Mouse (Mus musculus) CH12.LX (cell line): ENCODE measurements at regions not wholly inside any gene's neighbourhood (a gene's known extent, or its start where the extent isn't known, plus 50 kb on each side); places are given as distances from the start of the nearest gene placed in this dataset.

Source experiments
- DNase-seq: peaks from one replicate; pipeline ENCODE4 v3.0.0-alpha.2; 2013; ENCODE audit errors: extremely low read depth
- H3K27ac ChIP-seq: 2 replicates; pipeline ENCODE4 v1.5.1; 2012; ENCODE audit warnings: low read depth, mild to moderate bottlenecking, control low read depth, moderate library complexity; ENCODE audit not compliant: insufficient read depth
- H3K27me3 ChIP-seq: replicated peaks from 2 replicates; pipeline ENCODE3; 2012; ENCODE audit warnings: inconsistent platforms
- H3K36me3 ChIP-seq, 2 experiments: replicated peaks in 1 of 2; 2 replicates each; pipeline versions ENCODE3 to v1.6.1; 2012; ENCODE audit warnings: inconsistent platforms in 1 of 2, low read length in 1 of 2, mild to moderate bottlenecking in 1 of 2, mixed read lengths in 1 of 2, moderate library complexity in 1 of 2; ENCODE audit not compliant: control insufficient read depth in 1 of 2, insufficient read depth in 1 of 2
- H3K4me1 ChIP-seq, 2 experiments: 2 replicates each; pipeline ENCODE4 v1.6.1; 2012; ENCODE audit warnings: inconsistent platforms in 1 of 2, moderate library complexity in 1 of 2; ENCODE audit not compliant: insufficient read depth in 2 of 2, control insufficient read depth in 1 of 2
- H3K4me2 ChIP-seq: 2 replicates; pipeline ENCODE4 v1.6.1; 2012; ENCODE audit warnings: low read depth, mild to moderate bottlenecking, control low read depth; ENCODE audit not compliant: poor library complexity, insufficient read depth, severe bottlenecking
- H3K4me3 ChIP-seq, 3 experiments: fragments of 150-350 bp in 1 of 3; sonication (generic) in 1 of 3; replicated peaks in 1 of 3; 2 replicates each; pipeline versions ENCODE3 to v1.5.1; 2011 to 2012; ENCODE audit warnings: low read depth in 2 of 3, low read length in 2 of 3, mild to moderate bottlenecking in 2 of 3, moderate library complexity in 2 of 3, control low read depth in 1 of 3, improper control_type of control experiment in 1 of 3, inconsistent platforms in 1 of 3, mixed read lengths in 1 of 3; ENCODE audit not compliant: poor library complexity in 1 of 3
- H3K79me2 ChIP-seq: replicated peaks from 2 replicates; pipeline ENCODE4 v1.6.1; 2012; ENCODE audit warnings: mild to moderate bottlenecking, moderate library complexity; ENCODE audit not compliant: control insufficient read depth, poor library complexity, insufficient read depth, severe bottlenecking; ENCODE audit errors: extremely low read depth
- H3K9ac ChIP-seq: 2 replicates; pipeline ENCODE4 v1.6.1; 2012; ENCODE audit warnings: low read depth, mild to moderate bottlenecking, control low read depth, moderate library complexity; ENCODE audit not compliant: insufficient read depth
- H3K9me3 ChIP-seq: replicated peaks from 2 replicates; pipeline ENCODE3; 2012; ENCODE audit warnings: low read length, inconsistent platforms, mixed read lengths
- BHLHE40 ChIP-seq: IDR thresholded peaks from 2 replicates; pipeline ENCODE4 v1.6.1; 2011; ENCODE audit warnings: mild to moderate bottlenecking, low read depth, low read length, improper control_type of control experiment
- CHD1 ChIP-seq: IDR thresholded peaks from 2 replicates; pipeline ENCODE4 v1.6.1; 2012; ENCODE audit warnings: low read depth, low read length, improper control_type of control experiment, inconsistent platforms
- CTCF ChIP-seq, 2 experiments: IDR thresholded peaks in 1 of 2; conservative IDR thresholded peaks in 1 of 2; 2 replicates each; pipeline ENCODE4 v1.5.1; 2011 to 2012; ENCODE audit warnings: low read depth in 2 of 2, low read length in 2 of 2, improper control_type of control experiment in 1 of 2, inconsistent platforms in 1 of 2, mild to moderate bottlenecking in 1 of 2, moderate library complexity in 1 of 2
- E2F4 ChIP-seq: IDR thresholded peaks from 2 replicates; pipeline ENCODE4 v1.6.1; 2011; ENCODE audit warnings: low read depth, low read length, improper control_type of control experiment; ENCODE audit not compliant: insufficient replicate concordance
- ELF1 ChIP-seq: IDR thresholded peaks from 2 replicates; pipeline ENCODE4 v1.6.1; 2014; ENCODE audit warnings: low read depth, mild to moderate bottlenecking, inconsistent platforms, low read length, improper control_type of control experiment
- EP300 ChIP-seq: IDR thresholded peaks from 2 replicates; pipeline ENCODE4 v1.6.1; 2011; ENCODE audit warnings: low read length, improper control_type of control experiment
- GABPA ChIP-seq: IDR thresholded peaks from 2 replicates; pipeline ENCODE4 v1.6.1; 2012; ENCODE audit warnings: low read depth, low read length, improper control_type of control experiment, inconsistent platforms; ENCODE audit not compliant: insufficient replicate concordance
- IRF4 ChIP-seq: IDR thresholded peaks from 2 replicates; pipeline ENCODE4 v1.6.1; 2014; ENCODE audit warnings: low read depth, mild to moderate bottlenecking, inconsistent platforms, low read length, improper control_type of control experiment
- KAT2A ChIP-seq: IDR thresholded peaks from 2 replicates; pipeline ENCODE4 v1.6.1; 2012; ENCODE audit warnings: low read length, improper control_type of control experiment, inconsistent platforms; ENCODE audit not compliant: insufficient replicate concordance
- MAFK ChIP-seq: IDR thresholded peaks from 2 replicates; pipeline ENCODE4 v1.6.1; 2011; ENCODE audit warnings: low read length, improper control_type of control experiment; ENCODE audit not compliant: insufficient replicate concordance
- MAX ChIP-seq: IDR thresholded peaks from 2 replicates; pipeline ENCODE4 v1.6.1; 2011; ENCODE audit warnings: low read length, improper control_type of control experiment
- MEF2A ChIP-seq: IDR thresholded peaks from 2 replicates; pipeline ENCODE4 v1.6.1; 2014; ENCODE audit warnings: low read depth, mild to moderate bottlenecking, inconsistent platforms, low read length, improper control_type of control experiment, borderline replicate concordance
- MXI1 ChIP-seq: IDR thresholded peaks from 2 replicates; pipeline ENCODE4 v1.6.1; 2011; ENCODE audit warnings: mild to moderate bottlenecking, low read depth, low read length, improper control_type of control experiment
- SIN3A ChIP-seq: IDR thresholded peaks from 2 replicates; pipeline ENCODE4 v1.6.1; 2012; ENCODE audit warnings: low read length, improper control_type of control experiment, inconsistent platforms
- UBTF ChIP-seq: IDR thresholded peaks from 2 replicates; pipeline ENCODE4 v1.6.1; 2012; ENCODE audit warnings: low read depth, mild to moderate bottlenecking, inconsistent platforms, low read length, improper control_type of control experiment, moderate library complexity
- ZC3H11A ChIP-seq: IDR thresholded peaks from 2 replicates; pipeline ENCODE4 v1.6.1; 2012; ENCODE audit warnings: low read depth, mild to moderate bottlenecking, inconsistent platforms, low read length, improper control_type of control experiment
- ZMIZ1 ChIP-seq: IDR thresholded peaks from 2 replicates; pipeline ENCODE4 v1.6.1; 2012; ENCODE audit warnings: low read depth, mild to moderate bottlenecking, inconsistent platforms, low read length, improper control_type of control experiment
- ZNF384 ChIP-seq: IDR thresholded peaks from 2 replicates; pipeline ENCODE4 v1.6.1; 2012; ENCODE audit warnings: low read depth, low read length, improper control_type of control experiment, inconsistent platforms
- dilution Hi-C: fragments of 300-500 bp; cut with MboI; formaldehyde crosslinking; loops from 2 replicates; pipeline ENCODE4 v1.14.3; 2020; ENCODE audit warnings: low sequenced_read_pairs; ENCODE audit not compliant: extremely low pct_unique_long_range_greater_than_20kb, extremely low pct_ligation_motif_present
- in situ Hi-C: fragments of 300-500 bp; cut with MboI; formaldehyde crosslinking; loops from 3 replicates; pipeline ENCODE4 v1.14.3; 2019; ENCODE audit warnings: low sequenced_read_pairs, low pct_ligation_motif_present, low pct_unique_long_range_greater_than_20kb, mixed read lengths

GRCm38 (mm10) chr13:16280742-16281141 is 269.1 kb downstream of the Inhba start:
- Histone ChIP-seq H3K4me1 (peaks cover 0 to 2% of the 10 kb centered on the region in 2 experiments; a peak in 2 of 4 replicates), H3K36me3 (no peaks in the 10 kb centered on the region), H3K27me3 (no peaks in the 10 kb centered on the region), H3K27ac (no peak overlapping the region), H3K9ac (no peak overlapping the region), H3K79me2 (no peaks in the 10 kb centered on the region), H3K9me3 (no peaks in the 10 kb centered on the region), H3K4me2 (no peak overlapping the region), H3K4me3 (no peak overlapping the region)
- TF ChIP-seq ZNF384 (no peak), CHD1 (no peak), ELF1 (no peak), CTCF (conservative IDR thresholded peaks at IDR 0.05 in 1 of 2, IDR thresholded peaks at IDR 0.05 in 1 of 2; ENCODE audit: low read depth in 2 of 2, low read length in 2 of 2) (no peak), SIN3A (no peak), EP300 (no peak), ZMIZ1 (no peak), BHLHE40 (no peak), E2F4 (no peak), ZC3H11A (no peak), MAX (no peak), UBTF (no peak), MXI1 (no peak), MAFK (no peak), MEF2A (no peak), KAT2A (no peak), IRF4 (no peak), GABPA (no peak)
- DNase-seq: no peak
- in situ Hi-C loops: no loop called here
- dilution Hi-C loops: no loop called here

- H3K27me3 ChIP-seq: no peaks in the 10 kb centered on the region
- H3K36me3 ChIP-seq: no peaks in the 10 kb centered on the region
- H3K4me2 ChIP-seq: no peak overlapping the region
- dilution Hi-C loops: no loop called here
- H3K9me3 ChIP-seq: no peaks in the 10 kb centered on the region
- H3K9ac ChIP-seq: no peak overlapping the region
- H3K27ac ChIP-seq: no peak overlapping the region
- in situ Hi-C loops: no loop called here
- no peak overlapping the region for H3K4me3 ChIP-seq
- no peaks in the 10 kb centered on the region for H3K4me1 ChIP-seq
- DNase-seq: no peak
- no peak for TF ChIP-seq CHD1
- H3K79me2 ChIP-seq: no peaks in the 10 kb centered on the region
These were observed 270.1 kb downstream of the Inhba start for GRCm38 (mm10) chr13:16281777-16282176.
